Mouse (Mus musculus) limb, embryonic 11.5 days (tissue): Measurements from ENCODE around the gene Mrps35. TPM values are rescaled to one million over a fixed set of nuclear protein-coding genes. Genes with fewer than 3 reads are reported as not detected.

Experiments
- ATAC-seq: fragments of 200-750 bp; cut with Nextera tagmentation; 2 replicates; pipeline ENCODE4 v1.8.0; 2017; ENCODE audit warnings: low read depth; ENCODE audit not compliant: insufficient number of reproducible peaks, low FRiP score, low TSS enrichment
- DNase-seq: peaks from one replicate; pipeline ENCODE4 v3.0.0-alpha.2; 2015; ENCODE audit warnings: low spot score
- H3K27ac ChIP-seq: fragments of 300-500 bp; sonication (generic); replicated peaks from 2 replicates; pipeline ENCODE4 v1.5.1; 2014; ENCODE audit warnings: low read depth, mild to moderate bottlenecking, low read length
- H3K27me3 ChIP-seq: fragments of 300-500 bp; sonication (generic); 2 replicates; pipeline ENCODE4 v1.6.1; 2014; ENCODE audit warnings: mild to moderate bottlenecking, low read length, mixed read lengths; ENCODE audit not compliant: control insufficient read depth, insufficient read depth
- H3K36me3 ChIP-seq: fragments of 300-500 bp; sonication (generic); 2 replicates; pipeline ENCODE4 v1.6.1; 2014; ENCODE audit warnings: mild to moderate bottlenecking, low read length, moderate library complexity, mixed read lengths; ENCODE audit not compliant: control insufficient read depth, insufficient read depth
- H3K4me1 ChIP-seq: fragments of 300-500 bp; sonication (generic); 2 replicates; pipeline ENCODE4 v1.6.1; 2014; ENCODE audit warnings: low read length, mixed read lengths; ENCODE audit not compliant: control insufficient read depth, insufficient read depth
- H3K4me2 ChIP-seq: fragments of 300-500 bp; sonication (generic); 2 replicates; pipeline ENCODE4 v1.6.1; 2014; ENCODE audit warnings: low read depth, mild to moderate bottlenecking, moderate library complexity; ENCODE audit not compliant: severe bottlenecking
- H3K4me3 ChIP-seq: fragments of 300-500 bp; sonication (generic); 2 replicates; pipeline ENCODE4 v1.5.1; 2014; ENCODE audit warnings: low read depth, low read length
- H3K9ac ChIP-seq: fragments of 300-500 bp; sonication (generic); 2 replicates; pipeline ENCODE4 v1.6.1; 2014; ENCODE audit warnings: mild to moderate bottlenecking, low read length
- H3K9me3 ChIP-seq: fragments of 300-500 bp; sonication (generic); 2 replicates; pipeline ENCODE4 v1.6.1; 2016; ENCODE audit warnings: low read length; ENCODE audit not compliant: control insufficient read depth
- WGBS: fragments of 180-500 bp; shearing (Covaris S2); extraction: QIAGEN DNeasy Blood & Tissue Kit; methylation state at CpG from one replicate; pipeline ENCODE4 v1.1.7; 2014; 5-methylcytosine and 5-hydroxymethylcytosine counted together
- polyA plus RNA-seq: library from polyadenylated mRNA; unstranded; fragments of >200 nt; fragmentation: Nextera tagmentation; extraction: Ambion mirVana; gene quantifications from 2 replicates; pipeline ENCODE4 v1.2.1, GENCODE M21; 2014

Mrps35 gene
- polyA plus RNA-seq: 111 and 115 TPM in 2 replicates

GRCm38 (mm10) chr6:147042291-147043290 lies at the start of gene Mrps35:
Gene Mrps35, plus strand, starts transcription at chr6:147042764.
- peaks cover 7% of the 10 kb centered on the region for H3K4me1 ChIP-seq
- peak within 1 kb of the TSS; percentile 91 for H3K9ac ChIP-seq
- peak within 1 kb of the TSS; percentile 46 for H3K4me2 ChIP-seq
- WGBS: 4% methylated on average over 63 of the region's 66 CpGs
- no peaks in the 10 kb centered on the region for H3K27me3 ChIP-seq
- ATAC-seq (peak; percentile 98), DNase-seq (peak; percentile 96)
- H3K9me3 ChIP-seq: no peaks in the 10 kb centered on the region
- peak within 1 kb of the TSS; percentile 77 for H3K4me3 ChIP-seq
- H3K36me3 ChIP-seq: no peaks in the 10 kb centered on the region
- H3K27ac ChIP-seq: peak within 1 kb of the TSS; percentile 38; the same call in 1 of the 2 replicates

- DNase-seq (peak; percentile 69), ATAC-seq (no peak)
These were observed 48.3 kb upstream of the Mrps35 start for GRCm38 (mm10) chr6:146994236-146994635.

GRCm38 (mm10) chr6:146995391-146995790 lies 47.2 kb upstream of the Mrps35 start:
- no peak overlapping the region for H3K4me2 ChIP-seq
- no peaks in the 10 kb centered on the region for H3K4me1 ChIP-seq
- WGBS: 95% methylated on average over 2 of the region's 2 CpGs
- DNase-seq: no peak
- H3K27ac ChIP-seq: no peak overlapping the region
- H3K36me3 ChIP-seq: no peaks in the 10 kb centered on the region; the same call in 1 of the 2 replicates
- H3K9ac ChIP-seq: no peak overlapping the region
- no peak overlapping the region for H3K4me3 ChIP-seq
- H3K27me3 ChIP-seq: no peaks in the 10 kb centered on the region
- H3K9me3 ChIP-seq: no peaks in the 10 kb centered on the region
- no peak for ATAC-seq

More at GRCm38 (mm10) chr6:146994236-146994635, 48.3 kb upstream of the Mrps35 start:
- Histone ChIP-seq H3K4me3 (no peak overlapping the region), H3K9ac (no peak overlapping the region), H3K27ac (no peak overlapping the region), H3K4me2 (no peak overlapping the region), H3K36me3 (no peaks in the 10 kb centered on the region; the same call in 1 of the 2 replicates), H3K27me3 (no peaks in the 10 kb centered on the region), H3K4me1 (no peaks in the 10 kb centered on the region), H3K9me3 (no peaks in the 10 kb centered on the region)
- 43% methylated on average over 5 of the region's 5 CpGs for WGBS

- H3K4me2 ChIP-seq: no peak overlapping the region
- H3K9me3 ChIP-seq: no peaks in the 10 kb centered on the region
- no peaks in the 10 kb centered on the region; the same call in 1 of the 2 replicates for H3K36me3 ChIP-seq
- H3K9ac ChIP-seq: no peak overlapping the region
- DNase-seq: no peak
- no peaks in the 10 kb centered on the region for H3K4me1 ChIP-seq
- WGBS: 90% methylated on average over 6 of the region's 6 CpGs
- H3K4me3 ChIP-seq: no peak overlapping the region
- ATAC-seq: no peak
- H3K27me3 ChIP-seq: no peaks in the 10 kb centered on the region
- no peak overlapping the region for H3K27ac ChIP-seq
These were observed 46.7 kb upstream of the Mrps35 start for GRCm38 (mm10) chr6:146995878-146996277.

- no peak overlapping the region for H3K4me3 ChIP-seq
- H3K27ac ChIP-seq: no peak overlapping the region
- no peaks in the 10 kb centered on the region for H3K27me3 ChIP-seq
- H3K4me1 ChIP-seq: no peaks in the 10 kb centered on the region
- ATAC-seq (no peak), DNase-seq (no peak)
- no peak overlapping the region for H3K4me2 ChIP-seq
- H3K36me3 ChIP-seq: no peaks in the 10 kb centered on the region; the same call in 1 of the 2 replicates
- WGBS: 94% methylated on average over 6 of the region's 6 CpGs
- H3K9ac ChIP-seq: no peak overlapping the region
- H3K9me3 ChIP-seq: no peaks in the 10 kb centered on the region
These were observed 45.6 kb upstream of the Mrps35 start for GRCm38 (mm10) chr6:146997006-146997405.

GRCm38 (mm10) chr6:146998710-146999109 lies 43.9 kb upstream of the Mrps35 start:
- WGBS: 90% methylated on average over 4 of the region's 4 CpGs
- Histone ChIP-seq H3K9ac (no peak overlapping the region), H3K36me3 (no peaks in the 10 kb centered on the region; the same call in 1 of the 2 replicates), H3K4me1 (no peaks in the 10 kb centered on the region), H3K4me2 (no peak overlapping the region), H3K9me3 (no peaks in the 10 kb centered on the region), H3K27ac (no peak overlapping the region), H3K4me3 (no peak overlapping the region), H3K27me3 (no peaks in the 10 kb centered on the region)
- DNase-seq: no peak
- no peak for ATAC-seq

- Histone ChIP-seq H3K36me3 (no peaks in the 10 kb centered on the region; the same call in 1 of the 2 replicates), H3K4me3 (no peak overlapping the region), H3K4me2 (no peak overlapping the region), H3K9me3 (no peaks in the 10 kb centered on the region), H3K27me3 (no peaks in the 10 kb centered on the region), H3K27ac (no peak overlapping the region), H3K9ac (no peak overlapping the region), H3K4me1 (no peaks in the 10 kb centered on the region)
- ATAC-seq (no peak), DNase-seq (no peak)
- WGBS: 91% methylated on average over 9 of the region's 9 CpGs
These were observed 43.3 kb upstream of the Mrps35 start for GRCm38 (mm10) chr6:146999302-146999701.

- DNase-seq (no peak), ATAC-seq (no peak)
- Histone ChIP-seq H3K9me3 (no peaks in the 10 kb centered on the region), H3K4me3 (no peak overlapping the region), H3K27ac (no peak overlapping the region), H3K4me2 (no peak overlapping the region), H3K4me1 (no peaks in the 10 kb centered on the region), H3K36me3 (no peaks in the 10 kb centered on the region; the same call in 1 of the 2 replicates), H3K9ac (no peak overlapping the region), H3K27me3 (no peaks in the 10 kb centered on the region)
- WGBS: 63% methylated on average over 2 of the region's 2 CpGs
These were observed 42.8 kb upstream of the Mrps35 start for GRCm38 (mm10) chr6:146999755-147000154.
